Mouse (Mus musculus) embryonic facial prominence, embryonic 10.5 days (tissue): Measurements from ENCODE around the gene Urah. TPM values are rescaled to one million over a fixed set of nuclear protein-coding genes. Genes with fewer than 3 reads are reported as not detected.
A peak's percentile ranks its signal among the peaks of the same experiment; 100 is the strongest.

ENCODE experiments used
- DNase-seq: peaks from one replicate; pipeline ENCODE4 v3.0.0-alpha.2; 2017; ENCODE audit warnings: low spot score
- H3K27ac ChIP-seq: fragments of 300-500 bp; sonication (generic); replicated peaks from 2 replicates; pipeline ENCODE4 v1.5.1; 2016; ENCODE audit warnings: mild to moderate bottlenecking
- H3K27me3 ChIP-seq: fragments of 300-500 bp; sonication (generic); replicated peaks from 2 replicates; pipeline ENCODE4 v1.6.1; 2016; ENCODE audit warnings: low read depth, mild to moderate bottlenecking; ENCODE audit not compliant: poor library complexity, severe bottlenecking
- H3K36me3 ChIP-seq: fragments of 300-500 bp; sonication (generic); replicated peaks from 2 replicates; pipeline ENCODE4 v1.6.1; 2016; ENCODE audit warnings: mild to moderate bottlenecking, moderate library complexity
- H3K4me1 ChIP-seq: fragments of 300-500 bp; sonication (generic); 2 replicates; pipeline ENCODE4 v1.6.1; 2016
- H3K4me3 ChIP-seq: fragments of 300-500 bp; sonication (generic); 2 replicates; pipeline ENCODE4 v1.5.1; 2016; ENCODE audit warnings: mild to moderate bottlenecking, moderate library complexity
- H3K9me3 ChIP-seq: fragments of 300-500 bp; sonication (generic); 2 replicates; pipeline ENCODE4 v1.6.1; 2016; ENCODE audit warnings: mild to moderate bottlenecking
- WGBS: fragments of 180-500 bp; shearing (Covaris S2); methylation state at CpG from one replicate; pipeline ENCODE4 v1.1.7; 2016; 5-methylcytosine and 5-hydroxymethylcytosine counted together
- polyA plus RNA-seq: library from polyadenylated mRNA; unstranded; fragments of >200 nt; fragmentation: Nextera tagmentation; extraction: Ambion mirVana; gene quantifications from 2 replicates; pipeline ENCODE4 v1.2.1, GENCODE M21; 2016

The Urah gene
- polyA plus RNA-seq, 1 experiment from 2014 or later, result 1.9 TPM

GRCm38 (mm10) chr7:140821653-140822329 is 13.0 kb upstream of the Urah start, which contains the start of gene Zfp941:
Gene Zfp941 (minus strand): TSS chr7:140822178.
- peaks cover 4% of the 10 kb centered on the region for H3K27me3 ChIP-seq
- peaks cover 7% of the 10 kb centered on the region; the same call in 1 of the 2 replicates for H3K4me1 ChIP-seq
- H3K36me3 ChIP-seq, result no peaks in the 10 kb centered on the region
- WGBS, result under 1% methylated on average over 21 of the region's 21 CpGs
- peak; percentile 76 for DNase-seq
- H3K9me3 ChIP-seq, result no peaks in the 10 kb centered on the region
- peak within 1 kb of the TSS; percentile 71 for H3K27ac ChIP-seq
- H3K4me3 ChIP-seq, result peak within 1 kb of the TSS; percentile 70

- Histone ChIP-seq H3K27ac (no peak overlapping the region), H3K4me1 (peaks cover 7% of the 10 kb centered on the region; the same call in 1 of the 2 replicates), H3K36me3 (no peaks in the 10 kb centered on the region), H3K9me3 (no peaks in the 10 kb centered on the region), H3K4me3 (no peak overlapping the region), H3K27me3 (peaks cover 4% of the 10 kb centered on the region)
- DNase-seq, result no peak
- 92% methylated on average over 4 of the region's 4 CpGs for WGBS
Measured at GRCm38 (mm10) chr7:140822731-140823130, 12.1 kb upstream of the Urah start.

GRCm38 (mm10) chr7:140828171-140828881 is 6.5 kb upstream of the Urah start:
- Histone ChIP-seq H3K4me3 (no peak overlapping the region), H3K9me3 (no peaks in the 10 kb centered on the region), H3K27me3 (no peaks in the 10 kb centered on the region), H3K27ac (no peak overlapping the region), H3K4me1 (no peaks in the 10 kb centered on the region), H3K36me3 (no peaks in the 10 kb centered on the region)
- no peak for DNase-seq
- 44% methylated on average over 8 of the region's 8 CpGs for WGBS

- Histone ChIP-seq H3K9me3 (no peaks in the 10 kb centered on the region), H3K27ac (no peak overlapping the region), H3K27me3 (no peaks in the 10 kb centered on the region; the same call in 1 of the 2 replicates), H3K4me3 (no peak overlapping the region), H3K4me1 (peaks cover 9% of the 10 kb centered on the region; the same call in 1 of the 2 replicates), H3K36me3 (no peaks in the 10 kb centered on the region)
- DNase-seq, result no peak
- WGBS, result 77% methylated on average over 6 of the region's 6 CpGs
Measured at GRCm38 (mm10) chr7:140831447-140831846, 3.4 kb upstream of the Urah start.

- H3K27me3 ChIP-seq, result no peaks in the 10 kb centered on the region; the same call in 1 of the 2 replicates
- H3K4me1 ChIP-seq, result peaks cover 9% of the 10 kb centered on the region; the same call in 1 of the 2 replicates
- DNase-seq, result no peak
- H3K4me3 ChIP-seq, result no peak overlapping the region
- H3K9me3 ChIP-seq, result no peaks in the 10 kb centered on the region
- no peak overlapping the region for H3K27ac ChIP-seq
- 89% methylated on average over 4 of the region's 4 CpGs for WGBS
- no peaks in the 10 kb centered on the region for H3K36me3 ChIP-seq
Measured at GRCm38 (mm10) chr7:140833341-140833740, 1.5 kb upstream of the Urah start.

- Histone ChIP-seq H3K4me1 (peaks cover 9% of the 10 kb centered on the region; the same call in 1 of the 2 replicates), H3K36me3 (no peaks in the 10 kb centered on the region), H3K4me3 (no peak overlapping the region), H3K9me3 (no peaks in the 10 kb centered on the region), H3K27me3 (peaks cover 15% of the 10 kb centered on the region), H3K27ac (no peak overlapping the region)
- DNase-seq, result no peak
- WGBS, result 77% methylated on average over 2 of the region's 2 CpGs
Measured at GRCm38 (mm10) chr7:140835758-140836087, 905 bp downstream of the Urah start.

- 85% methylated on average over 9 of the region's 9 CpGs for WGBS
- H3K4me1 ChIP-seq, result peaks cover 9% of the 10 kb centered on the region; the same call in 1 of the 2 replicates
- no peaks in the 10 kb centered on the region for H3K9me3 ChIP-seq
- H3K36me3 ChIP-seq, result no peaks in the 10 kb centered on the region
- H3K27me3 ChIP-seq, result peaks cover 23% of the 10 kb centered on the region
- DNase-seq, result no peak
- H3K4me3 ChIP-seq, result no peak overlapping the region
- H3K27ac ChIP-seq, result no peak overlapping the region
Measured at GRCm38 (mm10) chr7:140836243-140837115, 1.7 kb downstream of the Urah start.

- H3K4me3 ChIP-seq, result no peak overlapping the region
- no peaks in the 10 kb centered on the region for H3K9me3 ChIP-seq
- H3K4me1 ChIP-seq, result peaks cover 9% of the 10 kb centered on the region; the same call in 1 of the 2 replicates
- H3K27ac ChIP-seq, result no peak overlapping the region
- H3K27me3 ChIP-seq, result peaks cover 48% of the 10 kb centered on the region
- WGBS, result 65% methylated on average over 5 of the region's 5 CpGs
- no peak for DNase-seq
- H3K36me3 ChIP-seq, result no peaks in the 10 kb centered on the region
Measured at GRCm38 (mm10) chr7:140839556-140839955, 4.7 kb downstream of the Urah start.

GRCm38 (mm10) chr7:140840750-140841735 is 6.2 kb downstream of the Urah start:
- peaks cover 53% of the 10 kb centered on the region for H3K27me3 ChIP-seq
- DNase-seq, result no peak
- no peaks in the 10 kb centered on the region for H3K9me3 ChIP-seq
- no peaks in the 10 kb centered on the region for H3K36me3 ChIP-seq
- no peak overlapping the region for H3K4me3 ChIP-seq
- WGBS, result 37% methylated on average over 19 of the region's 19 CpGs
- peaks cover 10% of the 10 kb centered on the region for H3K4me1 ChIP-seq
- H3K27ac ChIP-seq, result no peak overlapping the region

- H3K9me3 ChIP-seq, result no peaks in the 10 kb centered on the region
- H3K27me3 ChIP-seq, result peaks cover 53% of the 10 kb centered on the region
- 78% methylated on average over 7 of the region's 7 CpGs for WGBS
Measured at GRCm38 (mm10) chr7:140843806-140844205, 9.0 kb downstream of the Urah start.

GRCm38 (mm10) chr7:140844905-140845665 is 10.3 kb downstream of the Urah start, which contains the start of gene Scgb1c1:
Gene Scgb1c1 (plus strand): TSS chr7:140845547.
- peak; percentile 90 for DNase-seq
- no peak within 1 kb of the TSS for H3K27ac ChIP-seq
- H3K4me3 ChIP-seq, result no peak within 1 kb of the TSS
- peaks cover 10% of the 10 kb centered on the region for H3K4me1 ChIP-seq
- H3K27me3 ChIP-seq, result peaks cover 44% of the 10 kb centered on the region
- WGBS, result 34% methylated on average over 14 of the region's 14 CpGs
- H3K36me3 ChIP-seq, result no peaks in the 10 kb centered on the region
- no peaks in the 10 kb centered on the region for H3K9me3 ChIP-seq

More at GRCm38 (mm10) chr7:140843806-140844205, 9.0 kb downstream of the Urah start:
- Histone ChIP-seq H3K27ac (no peak overlapping the region), H3K36me3 (no peaks in the 10 kb centered on the region), H3K4me1 (peaks cover 10% of the 10 kb centered on the region), H3K4me3 (no peak overlapping the region)
- no peak for DNase-seq
